In the genomic region with DNA sequence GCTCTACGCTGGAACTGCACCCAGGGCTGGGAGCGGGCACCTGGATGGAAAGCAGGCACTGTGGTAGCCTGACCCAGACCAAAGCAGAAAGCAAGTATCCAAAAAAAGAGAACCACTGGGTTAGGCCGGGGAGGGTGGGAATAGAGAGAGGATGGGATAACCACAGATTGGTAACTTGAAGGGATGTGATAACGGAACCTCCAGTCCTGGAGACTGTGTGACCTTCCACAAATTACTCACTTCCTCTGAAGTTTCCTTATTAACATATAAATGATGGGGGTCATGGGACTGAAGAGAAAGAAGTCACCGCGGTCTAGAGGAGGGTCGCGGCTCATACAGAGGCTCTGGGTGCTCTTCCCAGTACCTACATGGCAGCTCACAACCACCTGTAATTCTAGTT, we compare ENCODE assay signal across 19 mouse cellular contexts. TPM values are rescaled to one million over a fixed set of nuclear protein-coding genes. Genes with fewer than 3 reads are reported as not detected.
DNase-seq lines count a peak whose midpoint lies in the region; ATAC-seq lines count a peak whose summit lies in the region.
"Had no signal": no experiment of that assay in that cellular context is flagged by ENCODE, and none has a peak within 500 bp of the region (broad histone marks: within the 10 kb centered on the region; RNA-seq: fewer than 3 reads in every experiment).

No protein-coding gene starts in this region.

- ATAC-seq in megakaryocyte progenitor cell, adult 5-6 weeks (replicated peaks; ENCODE audit: poor library complexity) = peak; percentile 25
- ATAC-seq: forebrain, embryonic 14.5 days; forebrain, postnatal 0 days; hindbrain, embryonic 16.5 days; intestine, embryonic 15.5 days had no signal

- peak; percentile 34 for DNase-seq in cerebellum, adult 11-12 months
- DNase-seq in cerebellum, adult 9-11 months = no peak
- peak; percentile 65 for DNase-seq in 416B (ENCODE audit: low read depth)
- DNase-seq in ZHBTc4 (ENCODE audit: low read depth, low spot score) = peak; percentile 30
- no peak for DNase-seq in c-Kit-positive CD71-positive TER-119-positive erythroid progenitor cells, embryonic 14.5 days (ENCODE audit: low spot score)
- no peak for DNase-seq in yolk sac, embryonic 10.5 days (ENCODE audit: low spot score)
- DNase-seq: adrenal gland, postnatal 14 days; B cell, adult 2 months; forebrain, postnatal 0 days; gastrocnemius, adult 2 months; gastrocnemius, postnatal 14 days; heart, adult 18-20 months; heart, postnatal 14 days; heart, postnatal 4 days had no signal

RNA-seq across cellular contexts. Expression of gene Fam171a2, which starts 7.2 kb away (rescaled TPM):
- total RNA-seq in megakaryocyte progenitor cell, adult 5-6 weeks (2015) = 0.05 and 0.07 TPM in 2 replicates
- total RNA-seq in megakaryocyte progenitor cell, adult 5-6 weeks (2017) = 0.04 and 0.24 TPM in 2 replicates
- total RNA-seq: CH12.LX had no signal

RNA-seq across cellular contexts. Expression of gene Grn, which starts 10.1 kb away (rescaled TPM):
- total RNA-seq in megakaryocyte progenitor cell, adult 5-6 weeks (2015) = 119 and 136 TPM in 2 replicates
- total RNA-seq in megakaryocyte progenitor cell, adult 5-6 weeks (2017) = 44.0 and 45.4 TPM in 2 replicates

RNA-seq across cellular contexts. Expression of gene Itga2b, which starts 29.7 kb away (rescaled TPM):
- 5.3 and 6.4 TPM in 2 replicates for total RNA-seq in megakaryocyte progenitor cell, adult 5-6 weeks (2015)
- 14.2 and 22.3 TPM in 2 replicates for total RNA-seq in megakaryocyte progenitor cell, adult 5-6 weeks (2017)

RNA-seq across cellular contexts. Expression of gene Slc25a39, which starts 32.5 kb away (rescaled TPM):
- total RNA-seq in megakaryocyte progenitor cell, adult 5-6 weeks (2015) = 95.5 and 124 TPM in 2 replicates
- total RNA-seq in megakaryocyte progenitor cell, adult 5-6 weeks (2017) = 48.7 and 52.7 TPM in 2 replicates

RNA-seq across cellular contexts. Expression of gene Rundc3a, which starts 47.1 kb away (rescaled TPM):
- not detected in 2 replicates for total RNA-seq in megakaryocyte progenitor cell, adult 5-6 weeks (2015)
- not detected in 2 replicates for total RNA-seq in megakaryocyte progenitor cell, adult 5-6 weeks (2017)
- total RNA-seq: gastrocnemius, adult 2 months had no signal

Comparison
In these comparisons a context has a peak if more than half of its experiments do, and no peak if none do; other contexts are left out.
1. DNase-seq: peak in cerebellum, adult 11-12 months (single experiment), 416B (single experiment) and ZHBTc4 (single experiment); none in cerebellum, adult 9-11 months (single experiment), c-Kit-positive CD71-positive TER-119-positive erythroid progenitor cells, embryonic 14.5 days (single experiment) and yolk sac, embryonic 10.5 days (single experiment).